Mouse (Mus musculus) left cerebral cortex, adult 2 months (tissue): Measurements from ENCODE around the gene Ugt1a9. TPM values are rescaled to one million over a fixed set of nuclear protein-coding genes. Genes with fewer than 3 reads are reported as not detected.
"Not testable (repeated sequence)": the region's sequence is repeated elsewhere in the genome, so short reads cannot be mapped to it uniquely, and the experiment has no call there.

ENCODE experiments used
- DNase-seq, 2 experiments: peaks; one replicate each; pipeline ENCODE4 v3.0.0; 2021 to 2022; ENCODE audit warnings: low spot score in 2 of 2, mixed read lengths in 1 of 2; ENCODE audit errors: extremely low spot score in 1 of 2
- H3K27ac ChIP-seq: fragments of 200-600 bp; 2 replicates; pipeline ENCODE4 v1.8.1; 2022
- H3K4me3 ChIP-seq: fragments of 200-600 bp; 2 replicates; pipeline ENCODE4 v1.8.1; 2022
- CTCF ChIP-seq: fragments of 200-600 bp; IDR thresholded peaks from 2 replicates; pipeline ENCODE4 v1.8.1; 2022; ENCODE audit warnings: antibody characterized with exemption, mild to moderate bottlenecking, moderate library complexity
- intact Hi-C: fragments of 180-260 bp; cut with DNase I; formaldehyde crosslinking; loops from one replicate; pipeline ENCODE4 v1.15.1; 2025
- total RNA-seq, 2 experiments: library from RNA; stranded (reverse); gene quantifications; 2 replicates each; pipeline ENCODE4 v1.2.3; 2021

Gene Ugt1a9
- total RNA-seq, 2 experiments from 2014 or later, result not detected

GRCm38 (mm10) chr1:88143966-88144675, 73.5 kb downstream of the Ugt1a9 start:
- intact Hi-C loops, H3K4me3 ChIP-seq, H3K27ac ChIP-seq: not testable (repeated sequence)
- peak; percentile 12 to 24 for DNase-seq
- TF ChIP-seq CTCF, result peak; percentile 27

DNA sequence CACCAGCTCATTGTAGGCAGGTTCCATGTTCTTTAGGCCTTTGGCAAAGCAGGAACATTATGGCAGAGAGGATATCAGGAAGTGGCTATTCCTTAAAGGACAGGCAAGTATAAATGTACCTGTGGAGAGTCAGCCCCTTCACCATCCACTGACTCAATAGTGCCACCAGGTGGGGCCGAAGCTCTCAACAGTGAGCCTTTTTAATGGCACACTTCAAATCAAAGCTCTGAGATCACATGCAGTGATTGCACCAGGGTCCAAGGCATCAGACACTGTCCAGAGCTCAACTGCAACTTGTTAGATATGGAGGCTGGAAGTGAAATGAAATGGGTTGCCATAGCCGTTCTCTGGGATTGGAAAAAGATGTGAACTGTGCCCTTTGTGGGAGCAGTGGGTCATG, 74.7 kb downstream of the Ugt1a9 start:
- H3K27ac ChIP-seq, H3K4me3 ChIP-seq, intact Hi-C loops, DNase-seq: not testable (repeated sequence)
- TF ChIP-seq CTCF, result peak; percentile 9

DNA sequence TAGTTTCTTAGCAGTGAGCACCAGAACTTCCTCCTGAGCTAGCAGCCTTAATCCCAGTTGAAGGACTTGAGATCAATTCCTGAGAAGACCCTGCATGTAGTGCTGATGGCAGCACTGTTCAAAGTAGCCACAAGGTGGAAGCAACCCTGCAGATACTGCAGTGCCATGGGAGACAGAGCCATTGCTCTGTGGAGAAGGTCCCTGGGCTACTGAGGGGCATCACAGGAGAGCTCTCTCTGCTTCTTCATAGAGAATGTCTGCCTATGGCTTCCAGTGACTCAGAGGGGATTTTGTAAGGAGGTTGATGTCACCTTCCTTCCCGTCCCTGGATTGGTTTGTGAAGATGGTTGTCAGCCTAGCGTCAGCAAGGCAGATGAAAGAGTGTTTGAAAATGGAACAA, 79.5 kb downstream of the Ugt1a9 start:
- intact Hi-C loops, H3K4me3 ChIP-seq, H3K27ac ChIP-seq, DNase-seq: not testable (repeated sequence)
- TF ChIP-seq CTCF, result peak; percentile 17

DNA sequence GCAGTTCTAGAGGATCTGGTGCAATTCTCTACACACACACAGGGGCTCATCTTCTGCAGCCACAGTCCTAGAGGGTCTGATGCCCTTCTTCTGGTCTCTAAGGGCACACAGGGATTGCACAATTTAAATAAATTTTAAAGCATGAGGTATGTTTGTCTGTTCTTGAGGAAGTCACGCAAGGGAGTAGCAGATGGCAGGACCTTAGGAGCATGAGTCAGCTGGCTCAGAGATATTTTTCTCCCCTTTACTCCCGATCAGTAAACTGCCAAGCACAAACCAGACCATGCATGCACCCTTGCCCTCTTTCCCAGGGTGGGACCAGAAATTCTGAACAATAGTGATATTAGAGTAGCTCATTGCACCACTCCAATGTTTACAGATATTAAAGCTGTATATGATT, 87.8 kb downstream of the Ugt1a9 start:
- Histone ChIP-seq H3K27ac (no peak overlapping the region), H3K4me3 (no peak overlapping the region)
- intact Hi-C loops, result no loop called here
- TF ChIP-seq CTCF, result no peak
- DNase-seq, result no peak

DNA sequence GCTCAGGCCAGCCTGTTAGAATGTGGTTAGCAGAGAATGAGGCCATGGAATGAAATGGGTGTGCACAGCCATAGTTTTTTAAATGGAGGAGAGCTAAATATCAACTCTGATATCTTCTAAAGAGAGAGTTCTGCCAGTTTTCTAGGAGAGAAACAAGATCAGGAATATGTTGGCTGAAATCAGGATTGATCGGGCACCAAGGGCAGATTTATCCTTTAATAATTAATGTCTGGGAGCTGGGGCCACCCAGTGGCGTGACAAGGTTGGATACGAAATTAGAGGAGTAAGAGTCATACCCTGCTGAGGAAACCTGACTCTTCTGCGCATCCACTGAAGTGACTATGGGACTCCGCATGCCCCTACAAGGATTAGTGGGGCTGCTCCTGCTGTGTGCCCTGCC, 95.1 kb downstream of the Ugt1a9 start, which contains the start of gene Ugt1a5:
TSS of gene Ugt1a5 (plus strand) at position 302 of the 400 bp plus-strand sequence.
- TF ChIP-seq CTCF, result no peak
- no peak within 1 kb of the TSS for H3K4me3 ChIP-seq
- intact Hi-C loops, result no loop called here
- H3K27ac ChIP-seq, result no peak within 1 kb of the TSS
- no peak for DNase-seq

- DNase-seq, H3K27ac ChIP-seq, intact Hi-C loops, H3K4me3 ChIP-seq: not testable (repeated sequence)
These were observed 101.6 kb downstream of the Ugt1a9 start for GRCm38 (mm10) chr1:88172190-88172589.

- no peak for DNase-seq
- Histone ChIP-seq H3K27ac (no peak overlapping the region), H3K4me3 (no peak overlapping the region)
- intact Hi-C loops, result no loop called here
- TF ChIP-seq CTCF, result no peak
These were observed 109.1 kb downstream of the Ugt1a9 start for GRCm38 (mm10) chr1:88179657-88180056.

GRCm38 (mm10) chr1:88186325-88186935, 115.8 kb downstream of the Ugt1a9 start:
- Histone ChIP-seq H3K4me3 (no peak overlapping the region), H3K27ac (no peak overlapping the region)
- no peak for DNase-seq
- intact Hi-C loops, result no loop called here
- TF ChIP-seq CTCF, result no peak

- intact Hi-C loops, result no loop called here
- no peak for TF ChIP-seq CTCF
- H3K27ac ChIP-seq, result no peak overlapping the region
- no peak for DNase-seq
- H3K4me3 ChIP-seq, result no peak overlapping the region
These were observed 121.5 kb downstream of the Ugt1a9 start for GRCm38 (mm10) chr1:88192136-88192535.

DNA sequence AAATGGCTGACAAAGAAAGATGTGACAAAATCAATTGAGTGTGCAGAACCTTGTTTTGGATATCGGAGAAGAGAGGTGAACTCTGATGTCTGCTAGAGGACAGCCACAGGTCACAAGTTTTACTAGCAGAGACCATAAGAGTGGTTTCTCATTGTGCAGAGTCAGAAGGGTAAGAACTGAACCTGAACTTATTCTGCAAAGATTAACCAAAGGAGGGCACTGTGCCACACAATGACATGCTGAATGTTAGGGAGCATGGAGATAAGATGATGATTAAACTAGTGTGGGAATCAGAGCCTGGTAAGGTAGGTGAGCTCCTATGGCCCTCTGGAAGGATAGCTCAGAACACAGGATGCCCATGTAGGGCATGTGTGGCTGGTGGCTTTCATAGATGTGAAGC, 125.1 kb downstream of the Ugt1a9 start:
- Histone ChIP-seq H3K4me3 (no peak overlapping the region), H3K27ac (no peak overlapping the region)
- intact Hi-C loops, result no loop called here
- DNase-seq, result no peak
- TF ChIP-seq CTCF, result no peak

DNA sequence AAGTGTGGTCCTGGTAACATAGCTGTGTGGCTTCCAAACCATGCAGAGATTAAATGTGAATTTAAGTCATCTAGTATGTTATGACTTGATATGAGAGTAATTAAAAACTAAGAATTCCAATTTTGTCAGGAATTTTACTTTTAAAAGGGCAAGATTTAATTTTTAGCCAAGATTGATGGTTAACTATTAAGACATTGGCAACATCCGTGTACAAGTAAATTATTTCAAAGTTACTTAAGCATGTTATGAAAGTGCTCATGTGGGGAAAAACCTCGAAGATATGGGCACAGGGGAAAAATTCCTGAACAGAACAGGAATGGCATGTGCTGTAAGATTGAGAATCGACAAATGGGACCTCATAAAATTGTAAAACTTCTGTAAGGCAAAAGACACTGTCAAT, 126.8 kb downstream of the Ugt1a9 start:
- intact Hi-C loops, result no loop called here
- no peak for TF ChIP-seq CTCF
- no peak for DNase-seq
- Histone ChIP-seq H3K4me3 (no peak overlapping the region), H3K27ac (no peak overlapping the region)

DNA sequence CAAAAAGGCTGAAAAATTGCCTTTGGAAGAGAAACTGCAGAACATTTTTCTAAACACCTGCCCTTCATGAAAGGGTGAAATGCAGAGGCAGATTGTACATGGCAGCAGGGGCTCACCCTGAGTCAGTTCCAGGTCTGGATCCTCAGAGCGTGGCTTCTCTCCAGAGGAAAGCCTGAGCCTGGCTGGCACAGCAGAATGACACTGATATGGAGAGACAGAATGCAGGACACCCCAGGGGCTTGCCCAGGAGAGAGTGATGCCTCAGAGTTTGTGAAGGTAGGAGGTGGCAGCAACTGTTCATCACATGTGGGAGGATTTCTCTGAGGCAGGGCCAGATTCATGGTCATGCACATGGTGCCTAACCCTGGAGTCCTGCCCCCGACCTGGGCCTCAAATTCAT, 129.4 kb downstream of the Ugt1a9 start:
- intact Hi-C loops, result no loop called here
- no peak overlapping the region for H3K4me3 ChIP-seq
- no peak for TF ChIP-seq CTCF
- DNase-seq, result no peak
- no peak overlapping the region for H3K27ac ChIP-seq

DNA sequence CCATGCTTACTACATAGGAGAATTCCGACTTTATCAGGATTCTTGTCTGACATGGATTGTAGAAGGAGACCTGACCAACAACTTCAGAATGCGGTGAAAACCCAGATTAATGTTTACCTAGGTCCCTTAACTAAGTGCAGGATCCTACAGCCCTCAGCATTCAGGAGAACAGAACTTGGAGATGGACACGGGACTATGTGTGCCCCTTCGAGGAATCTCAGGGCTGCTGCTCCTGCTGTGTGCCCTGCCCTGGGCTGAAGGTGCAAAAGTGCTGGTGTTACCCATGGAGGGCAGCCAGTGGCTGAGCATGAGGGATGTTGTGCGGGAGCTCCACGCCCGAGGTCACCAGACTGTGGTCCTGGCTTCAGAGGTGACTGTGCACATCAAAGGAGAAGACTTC, 129.9 kb downstream of the Ugt1a9 start, which contains the start of gene Ugt1a2:
TSS of gene Ugt1a2 (plus strand) at position 146 of the 400 bp plus-strand sequence.
- Histone ChIP-seq H3K27ac (no peak within 1 kb of the TSS), H3K4me3 (no peak within 1 kb of the TSS)
- no peak for TF ChIP-seq CTCF
- DNase-seq, result no peak
- intact Hi-C loops, result no loop called here
